Mouse (Mus musculus) lung, postnatal 0 days (tissue): ENCODE results near the gene Slc23a2. TPM values are rescaled to one million over a fixed set of nuclear protein-coding genes. Genes with fewer than 3 reads are reported as not detected.
A peak's percentile ranks its signal among the peaks of the same experiment; 100 is the strongest.

ENCODE experiments used
- ATAC-seq: fragments of 200-750 bp; cut with Nextera tagmentation; 2 replicates; pipeline ENCODE4 v1.8.0; 2017; ENCODE audit warnings: moderate library complexity
- DNase-seq: peaks from one replicate; pipeline ENCODE4 v3.0.0-alpha.2; 2016; ENCODE audit warnings: low spot score
- H3K27ac ChIP-seq: fragments of 300-500 bp; sonication (generic); 2 replicates; pipeline ENCODE4 v1.5.1; 2014; ENCODE audit warnings: antibody characterized with exemption, mild to moderate bottlenecking, low read length, mixed read lengths
- H3K27me3 ChIP-seq: fragments of 300-500 bp; sonication (generic); replicated peaks from 2 replicates; pipeline ENCODE4 v1.6.1; 2014; ENCODE audit warnings: low read length, mixed read lengths; ENCODE audit not compliant: insufficient read depth
- H3K36me3 ChIP-seq: fragments of 300-500 bp; sonication (generic); 2 replicates; pipeline ENCODE4 v1.6.1; 2014; ENCODE audit warnings: low read length, mixed read lengths; ENCODE audit not compliant: insufficient read depth
- H3K4me1 ChIP-seq: fragments of 300-500 bp; sonication (generic); 2 replicates; pipeline ENCODE4 v1.6.1; 2014; ENCODE audit warnings: antibody characterized with exemption, low read depth, low read length, mixed read lengths; ENCODE audit not compliant: insufficient read depth
- H3K4me2 ChIP-seq: fragments of 300-500 bp; sonication (generic); replicated peaks from 2 replicates; pipeline ENCODE4 v1.6.1; 2014; ENCODE audit warnings: low read depth, mild to moderate bottlenecking, low read length, moderate library complexity, mixed read lengths
- H3K4me3 ChIP-seq: fragments of 300-500 bp; sonication (generic); 2 replicates; pipeline ENCODE4 v1.5.1; 2014; ENCODE audit warnings: low read depth, low read length
- H3K9ac ChIP-seq: fragments of 300-500 bp; sonication (generic); replicated peaks from 2 replicates; pipeline ENCODE4 v1.6.1; 2014; ENCODE audit warnings: low read depth, mild to moderate bottlenecking
- H3K9me3 ChIP-seq: fragments of 300-500 bp; sonication (generic); 2 replicates; pipeline ENCODE4 v1.6.1; 2016; ENCODE audit warnings: low read length, mixed read lengths
- CTCF ChIP-seq: IDR thresholded peaks from 2 replicates; pipeline ENCODE4 v1.5.1; 2016; ENCODE audit warnings: antibody characterized with exemption, mild to moderate bottlenecking
- EP300 ChIP-seq: IDR thresholded peaks from 2 replicates; pipeline ENCODE4 v1.6.1; 2016; ENCODE audit warnings: antibody characterized with exemption, mild to moderate bottlenecking, control low read depth
- WGBS: fragments of 180-500 bp; shearing (Covaris S2); extraction: QIAGEN DNeasy Blood & Tissue Kit; methylation state at CpG from one replicate; pipeline ENCODE4 v1.1.7; 2014; 5-methylcytosine and 5-hydroxymethylcytosine counted together
- polyA plus RNA-seq: library from polyadenylated mRNA; unstranded; fragments of >200 nt; fragmentation: Nextera tagmentation; extraction: Ambion mirVana; gene quantifications from 2 replicates; pipeline ENCODE4 v1.2.1, GENCODE M21; 2015

Slc23a2 gene
- polyA plus RNA-seq, 1 experiment from 2014 or later: 35.8 TPM

GRCm38 (mm10) chr2:132027366-132027765 is 117.5 kb downstream of the Slc23a2 start:
- Histone ChIP-seq H3K27ac (no peak overlapping the region), H3K36me3 (no peaks in the 10 kb centered on the region), H3K27me3 (no peaks in the 10 kb centered on the region), H3K4me3 (no peak overlapping the region), H3K4me2 (peak overlapping the region; percentile 90; the same call in 1 of the 2 replicates), H3K9ac (no peak overlapping the region), H3K9me3 (no peaks in the 10 kb centered on the region), H3K4me1 (peaks cover 25% of the 10 kb centered on the region; the same call in 1 of the 2 replicates)
- WGBS: 56% methylated on average over 5 of the region's 5 CpGs
- DNase-seq (peak; percentile 53), ATAC-seq (no peak)
- TF ChIP-seq EP300: no peak
- no peak for TF ChIP-seq CTCF

- no peak for TF ChIP-seq CTCF
- TF ChIP-seq EP300: no peak
- no peaks in the 10 kb centered on the region for H3K9me3 ChIP-seq
- no peaks in the 10 kb centered on the region for H3K36me3 ChIP-seq
- H3K27me3 ChIP-seq: no peaks in the 10 kb centered on the region
- H3K9ac ChIP-seq: no peak overlapping the region
- H3K4me2 ChIP-seq: no peak overlapping the region
- DNase-seq (no peak), ATAC-seq (no peak)
- 81% methylated on average over 4 of the region's 4 CpGs for WGBS
- H3K4me1 ChIP-seq: peaks cover 22% of the 10 kb centered on the region; the same call in 1 of the 2 replicates
- no peak overlapping the region for H3K4me3 ChIP-seq
- H3K27ac ChIP-seq: no peak overlapping the region
These were observed 120.9 kb downstream of the Slc23a2 start for GRCm38 (mm10) chr2:132024028-132024427.

- H3K9me3 ChIP-seq: no peaks in the 10 kb centered on the region
- DNase-seq (no peak), ATAC-seq (no peak)
- no peak overlapping the region for H3K27ac ChIP-seq
- no peak overlapping the region for H3K4me3 ChIP-seq
- H3K27me3 ChIP-seq: no peaks in the 10 kb centered on the region
- WGBS: 61% methylated on average over 8 of the region's 8 CpGs
- TF ChIP-seq CTCF (no peak), EP300 (peak; percentile 39)
- H3K36me3 ChIP-seq: no peaks in the 10 kb centered on the region
- H3K9ac ChIP-seq: no peak overlapping the region
- H3K4me2 ChIP-seq: no peak overlapping the region
- peaks cover 13% of the 10 kb centered on the region; the same call in 1 of the 2 replicates for H3K4me1 ChIP-seq
These were observed 122.3 kb downstream of the Slc23a2 start for GRCm38 (mm10) chr2:132022621-132023020.

- WGBS: 42% methylated on average over 4 of the region's 4 CpGs
- H3K9ac ChIP-seq: no peak overlapping the region
- H3K27me3 ChIP-seq: no peaks in the 10 kb centered on the region
- TF ChIP-seq CTCF: no peak
- TF ChIP-seq EP300: no peak; the same call in 1 of the 2 replicates
- H3K4me2 ChIP-seq: no peak overlapping the region
- no peak overlapping the region for H3K4me3 ChIP-seq
- DNase-seq (no peak), ATAC-seq (0 out of 2 replicates have a peak, but pooled peaks have one; percentile 6)
- H3K27ac ChIP-seq: peak overlapping the region; percentile 54; the same call in 1 of the 2 replicates
- no peaks in the 10 kb centered on the region for H3K36me3 ChIP-seq
- H3K9me3 ChIP-seq: no peaks in the 10 kb centered on the region
- H3K4me1 ChIP-seq: peaks cover 10% of the 10 kb centered on the region; the same call in 1 of the 2 replicates
These were observed 123.3 kb downstream of the Slc23a2 start for GRCm38 (mm10) chr2:132021616-132022015.

GRCm38 (mm10) chr2:132020991-132021541 is 123.8 kb downstream of the Slc23a2 start:
- Histone ChIP-seq H3K4me3 (0 out of 2 replicates have a peak overlapping the region, but pooled peaks have one; percentile 6), H3K4me2 (peak overlapping the region; percentile 6; the same call in 1 of the 2 replicates), H3K9ac (no peak overlapping the region), H3K27ac (peak overlapping the region; percentile 58), H3K4me1 (peaks cover 10% of the 10 kb centered on the region; the same call in 1 of the 2 replicates), H3K36me3 (no peaks in the 10 kb centered on the region), H3K9me3 (no peaks in the 10 kb centered on the region), H3K27me3 (no peaks in the 10 kb centered on the region)
- 36% methylated on average over 5 of the region's 5 CpGs for WGBS
- TF ChIP-seq EP300: 0 out of 2 replicates have a peak, but pooled peaks have one; percentile 60
- no peak for TF ChIP-seq CTCF
- DNase-seq (peak; percentile 63), ATAC-seq (peak; percentile 73)

GRCm38 (mm10) chr2:132020420-132020819 is 124.5 kb downstream of the Slc23a2 start:
- Histone ChIP-seq H3K27ac (peak overlapping the region; percentile 58), H3K9me3 (no peaks in the 10 kb centered on the region), H3K4me1 (peaks cover 10% of the 10 kb centered on the region; the same call in 1 of the 2 replicates), H3K4me2 (peak overlapping the region; percentile 6; the same call in 1 of the 2 replicates), H3K4me3 (0 out of 2 replicates have a peak overlapping the region, but pooled peaks have one; percentile 6), H3K9ac (no peak overlapping the region), H3K27me3 (no peaks in the 10 kb centered on the region), H3K36me3 (no peaks in the 10 kb centered on the region)
- TF ChIP-seq CTCF: no peak
- TF ChIP-seq EP300: no peak
- DNase-seq: no peak
- peak; percentile 26; the same call in 1 of the 2 replicates for ATAC-seq
- WGBS: 60% methylated on average over 7 of the region's 7 CpGs
